Mouse (Mus musculus) liver, embryonic 14.5 days (tissue): ENCODE measurements around the gene Rhag.

ENCODE experiments used
- CTCF ChIP-seq: IDR thresholded peaks from 2 replicates; pipeline ENCODE4 v1.5.1; 2016; ENCODE audit warnings: antibody characterized with exemption, low read depth, control low read depth
- EP300 ChIP-seq: IDR thresholded peaks from 2 replicates; pipeline ENCODE4 v1.6.1; 2016; ENCODE audit warnings: antibody characterized with exemption, low read depth

- TF ChIP-seq CTCF (no peak), EP300 (no peak)
These were observed 62.7 kb downstream of the Rhag start for GRCm38 (mm10) chr17:40873582-40874011.
